Mouse (Mus musculus): ENCODE measurements around the gene Plekhh2.

GRCm38 (mm10) chr17:84603202-84603627 is 91.5 kb downstream of the Plekhh2 start:
- TF ChIP-seq POLR2A (IDR thresholded peaks at IDR 0.05; ENCODE audit: control insufficient read depth, extremely low read depth, insufficient read depth, low read length, poor library complexity) (no peak), CTCF (IDR thresholded peaks at IDR 0.05; ENCODE audit: borderline replicate concordance, control insufficient read depth, extremely low read depth, insufficient read depth, low read length, poor library complexity) (no peak)

Measured in thymus, adult 2 months (tissue).